Mouse (Mus musculus) kidney, postnatal 25 days (tissue): Measurements from ENCODE around the gene Abca7.
A peak's percentile ranks its signal among the peaks of the same experiment; 100 is the strongest.

Source experiments
- DNase-seq, 2 experiments: peaks; one replicate each; pipeline ENCODE4 v3.0.0; 2021; ENCODE audit warnings: mixed read lengths in 2 of 2

Gene Abca7

DNA sequence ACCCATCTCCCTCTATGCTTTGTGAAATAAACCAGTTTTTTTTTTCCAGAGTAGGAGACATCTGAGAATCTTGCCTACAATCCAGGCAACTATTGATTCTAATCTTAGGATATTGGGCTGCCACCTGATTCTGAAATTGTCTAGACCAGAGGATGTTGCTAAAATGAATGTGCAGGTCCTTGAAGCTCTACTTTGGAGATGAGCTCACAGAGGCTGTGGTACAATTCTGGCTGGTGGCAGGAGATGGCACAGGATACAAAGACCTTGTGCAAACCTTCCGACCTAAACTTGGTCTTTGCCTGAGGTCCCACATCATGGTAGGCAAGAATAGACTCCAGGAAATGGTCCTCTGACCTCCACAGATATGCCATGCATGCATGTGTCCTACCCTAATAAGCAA, 658 bp upstream of the Abca7 start:
- DNase-seq, result no peak

DNA sequence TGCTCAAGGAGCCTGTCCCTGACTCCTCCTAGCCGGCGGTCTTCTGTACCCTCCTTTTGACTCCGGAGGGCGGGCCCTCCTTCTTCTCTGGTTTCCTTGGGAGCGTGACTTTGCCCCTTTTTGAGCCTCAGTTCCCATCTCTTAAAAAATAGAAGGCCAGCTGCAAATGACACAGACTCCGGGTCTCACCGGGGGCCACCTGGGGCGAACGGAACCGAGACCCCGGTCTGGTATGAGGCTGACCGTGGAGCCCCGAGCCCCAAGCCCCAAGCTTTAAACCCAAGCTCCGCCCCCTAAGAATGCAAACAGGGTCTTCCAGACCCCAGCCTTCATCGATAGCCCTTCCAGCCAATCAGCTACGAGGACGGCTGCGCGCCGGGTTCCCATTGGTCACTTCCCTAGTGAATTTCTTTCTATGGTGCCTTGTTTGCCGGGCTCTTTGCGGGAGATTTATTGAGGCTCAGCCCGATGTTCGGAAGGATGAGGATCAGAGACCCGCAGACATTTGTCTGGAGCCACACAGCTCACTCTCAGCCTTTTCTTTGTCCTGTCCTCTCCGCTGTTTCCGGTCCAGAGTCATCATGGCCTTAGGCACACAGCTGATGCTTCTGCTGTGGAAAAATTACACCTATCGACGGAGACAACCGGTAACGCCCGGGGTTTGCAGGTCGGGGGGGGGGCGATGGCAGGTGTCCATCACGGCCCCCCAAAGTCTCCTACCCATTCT, 903 bp downstream of the Abca7 start:
- DNase-seq, result peak; percentile 71 to 85

DNA sequence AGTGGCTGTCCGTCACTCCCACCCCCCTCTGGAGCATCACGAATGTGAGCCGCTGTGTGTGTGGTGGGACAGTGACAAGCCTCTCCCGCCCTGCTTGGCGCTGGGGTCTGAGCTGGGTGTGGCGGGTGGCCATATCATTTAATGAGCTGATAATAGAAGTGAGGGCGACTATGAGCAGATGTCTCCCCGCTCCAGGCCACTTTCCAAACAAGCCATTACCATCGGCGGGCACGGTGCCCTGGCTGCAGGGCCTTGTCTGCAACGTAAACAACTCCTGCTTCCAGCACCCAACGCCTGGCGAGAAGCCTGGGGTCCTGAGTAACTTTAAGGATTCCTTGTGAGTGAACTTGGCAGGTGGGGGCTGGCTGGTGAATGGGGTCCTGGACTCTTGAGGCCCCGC, 1.5 kb downstream of the Abca7 start:
- no peak for DNase-seq

DNA sequence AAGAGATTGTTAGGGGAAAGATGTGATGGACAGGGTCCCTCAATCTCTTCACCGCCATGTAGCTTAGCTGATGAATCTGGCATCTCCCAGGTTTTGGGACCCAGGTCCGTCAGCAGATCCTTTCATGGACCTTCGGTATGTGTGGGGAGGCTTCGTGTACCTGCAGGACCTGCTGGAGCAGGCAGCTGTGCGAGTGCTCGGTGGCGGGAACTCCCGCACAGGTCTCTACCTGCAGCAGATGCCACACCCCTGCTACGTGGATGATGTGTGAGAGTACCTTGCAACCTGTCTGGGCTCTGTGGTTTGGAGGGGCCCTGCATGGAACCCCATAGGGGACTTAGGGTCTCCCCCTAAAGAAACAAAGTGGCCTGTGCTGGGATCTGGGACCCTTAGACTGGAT, 5.7 kb downstream of the Abca7 start:
- DNase-seq, result no peak

DNA sequence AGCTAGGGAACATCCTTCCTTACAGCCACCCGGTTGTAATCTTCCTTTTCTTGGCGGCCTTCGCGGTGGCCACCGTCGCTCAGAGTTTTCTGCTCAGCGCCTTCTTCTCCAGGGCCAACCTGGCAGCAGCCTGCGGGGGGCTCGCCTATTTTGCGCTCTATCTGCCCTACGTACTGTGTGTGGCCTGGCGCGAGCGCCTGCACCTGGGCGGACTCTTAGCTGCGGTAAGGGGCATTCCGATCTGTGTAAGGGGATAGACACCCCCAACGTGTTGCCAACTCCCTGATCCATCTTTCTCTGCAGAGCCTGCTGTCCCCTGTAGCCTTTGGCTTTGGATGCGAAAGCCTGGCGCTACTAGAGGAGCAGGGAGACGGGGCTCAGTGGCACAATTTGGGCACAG, 6.5 kb downstream of the Abca7 start:
- DNase-seq, result no peak

DNA sequence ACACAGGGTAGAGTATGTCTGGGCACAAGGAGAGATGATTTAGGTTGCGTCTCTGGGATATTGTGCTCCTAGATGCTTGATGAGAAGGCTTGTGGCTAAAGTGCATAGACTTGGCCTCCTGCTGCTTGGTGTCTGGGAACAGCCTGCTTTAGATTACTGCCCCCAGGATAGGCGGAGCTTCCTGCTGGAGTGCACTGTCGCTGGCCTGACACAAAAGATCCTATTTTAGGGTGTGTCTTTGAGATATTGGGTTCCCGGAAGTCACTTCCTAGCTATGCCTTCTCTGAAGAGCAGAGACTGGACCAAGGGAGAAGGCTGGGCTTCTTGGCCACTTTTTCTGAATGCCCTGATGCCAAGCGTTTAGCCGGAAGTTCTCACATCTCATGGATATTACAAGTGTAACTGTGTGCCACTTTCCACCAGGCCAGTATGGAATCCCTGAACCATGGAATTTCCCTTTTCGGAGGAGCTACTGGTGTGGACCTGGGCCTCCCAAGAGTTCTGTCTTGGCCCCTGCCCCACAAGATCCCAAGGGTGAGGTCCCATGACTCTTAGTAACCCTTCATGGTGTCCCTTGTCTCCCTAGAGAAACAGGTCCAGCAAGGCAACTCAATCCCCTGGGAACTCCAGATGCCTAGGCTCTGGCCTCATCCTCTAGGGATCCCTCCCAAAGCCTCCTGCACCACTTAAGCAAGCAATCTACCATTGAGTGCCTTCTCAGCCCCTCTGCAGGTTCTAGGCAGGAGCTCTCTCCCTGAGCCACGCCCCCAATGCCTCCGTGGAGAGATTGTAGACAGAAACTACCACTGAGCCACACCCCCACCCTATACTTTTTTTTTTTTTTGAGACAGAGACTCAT, 7.3 kb downstream of the Abca7 start:
- no peak for DNase-seq

DNA sequence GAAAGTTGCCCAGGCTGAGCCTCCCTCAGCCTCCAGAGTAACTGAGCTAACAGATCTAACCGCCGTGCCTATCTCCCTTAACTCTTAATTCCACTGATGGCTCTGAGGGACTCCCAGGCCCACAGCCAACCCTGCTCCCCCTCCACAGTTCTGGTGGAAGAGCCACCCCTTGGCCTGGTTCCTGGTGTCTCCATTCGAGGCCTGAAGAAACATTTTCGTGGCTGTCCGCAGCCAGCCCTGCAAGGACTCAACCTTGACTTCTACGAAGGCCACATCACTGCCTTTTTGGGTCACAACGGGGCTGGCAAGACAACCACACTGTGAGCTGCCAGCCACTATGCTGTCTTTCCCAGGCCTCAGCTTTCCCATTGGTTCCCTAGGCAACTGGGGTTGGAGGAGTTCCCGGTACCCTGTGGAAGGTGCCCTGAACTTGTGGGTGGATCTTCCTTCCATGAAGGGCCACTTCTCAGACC, 8.0 kb downstream of the Abca7 start:
- DNase-seq, result no peak

DNA sequence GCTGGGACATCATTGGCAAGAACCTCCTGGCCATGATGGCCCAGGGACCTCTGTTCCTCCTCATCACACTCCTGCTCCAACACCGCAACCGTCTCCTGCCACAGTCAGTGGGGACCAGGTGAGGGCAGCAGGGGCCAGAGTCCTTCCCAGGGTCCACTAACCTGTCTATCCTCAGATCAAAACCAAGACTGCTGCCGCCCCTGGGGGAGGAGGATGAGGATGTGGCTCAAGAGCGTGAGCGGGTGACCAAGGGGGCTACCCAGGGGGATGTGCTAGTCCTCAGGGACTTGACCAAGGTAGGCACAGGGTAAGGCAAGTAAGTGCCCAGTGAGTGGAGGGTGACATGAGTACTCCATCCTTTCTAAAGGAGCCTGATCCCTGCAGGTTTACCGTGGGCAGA, 15.4 kb downstream of the Abca7 start:
- no peak for DNase-seq

DNA sequence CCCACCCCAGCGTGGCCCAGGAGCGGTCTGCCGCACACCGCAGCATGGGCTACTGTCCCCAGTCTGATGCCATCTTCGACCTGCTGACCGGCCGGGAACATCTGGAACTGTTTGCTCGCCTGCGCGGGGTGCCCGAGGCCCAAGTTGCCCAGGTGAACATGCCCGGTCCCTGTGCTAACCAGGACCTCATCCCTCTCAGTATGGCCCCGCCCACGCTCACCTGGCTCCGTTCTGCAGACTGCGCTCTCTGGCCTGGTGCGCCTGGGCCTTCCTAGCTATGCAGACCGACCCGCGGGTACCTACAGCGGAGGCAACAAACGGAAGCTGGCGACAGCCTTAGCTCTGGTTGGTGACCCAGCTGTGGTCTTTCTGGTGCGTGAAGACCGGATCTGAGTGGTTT, 17.3 kb downstream of the Abca7 start:
- DNase-seq, result no peak

DNA sequence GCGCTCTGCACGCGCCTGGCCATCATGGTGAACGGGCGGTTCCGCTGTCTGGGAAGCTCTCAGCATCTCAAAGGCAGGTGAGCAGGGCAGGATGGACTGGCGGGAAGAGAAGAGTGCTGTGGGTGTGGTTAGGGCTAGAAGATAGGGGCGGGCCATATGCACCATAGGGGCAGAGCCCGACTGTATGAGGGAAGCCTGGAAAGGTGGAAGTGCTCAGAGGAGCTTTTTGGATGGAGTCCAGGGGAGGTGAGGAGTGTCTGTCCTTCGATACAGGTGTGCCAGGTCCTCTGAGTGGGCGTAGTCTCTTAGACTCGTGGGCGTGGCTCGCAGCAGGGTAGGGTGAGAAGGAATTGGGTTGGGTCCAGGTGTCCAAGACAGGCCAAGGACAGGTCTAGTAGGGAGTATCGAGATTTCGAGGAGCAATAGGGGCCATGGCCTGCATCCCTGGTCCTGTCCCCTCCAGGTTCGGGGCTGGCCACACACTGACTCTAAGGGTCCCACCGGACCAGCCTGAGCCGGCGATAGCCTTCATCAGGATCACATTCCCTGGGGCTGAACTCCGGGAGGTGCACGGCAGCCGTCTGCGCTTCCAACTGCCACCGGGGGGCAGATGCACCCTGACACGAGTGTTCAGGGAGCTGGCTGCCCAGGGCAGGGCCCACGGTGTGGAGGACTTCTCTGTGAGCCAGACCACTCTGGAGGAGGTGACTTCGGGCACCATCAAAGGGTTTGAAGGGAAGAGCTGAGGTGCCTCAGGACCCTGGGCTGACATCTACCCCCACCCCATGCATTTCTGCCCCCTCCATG, 18.4 kb downstream of the Abca7 start:
- no peak for DNase-seq

DNA sequence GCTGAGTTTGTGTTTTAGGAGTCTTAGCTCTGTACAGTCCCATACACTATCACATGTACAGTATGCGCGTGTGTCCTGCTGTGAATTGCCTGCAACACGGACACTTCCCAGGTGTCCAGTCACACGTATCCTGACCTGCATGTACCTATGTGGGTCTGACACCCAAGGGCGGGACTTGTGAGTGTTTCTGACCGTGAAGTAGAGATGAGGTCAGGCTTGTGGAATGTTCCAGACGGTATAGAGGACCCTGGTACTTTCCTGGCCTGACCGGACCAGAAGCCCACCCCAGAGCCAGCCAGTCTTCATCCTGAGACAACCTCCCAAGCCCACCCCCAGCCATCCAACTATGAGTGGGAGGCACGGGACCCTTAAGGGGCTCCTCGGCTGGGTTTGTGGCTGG, 19.3 kb downstream of the Abca7 start:
- no peak for DNase-seq

DNA sequence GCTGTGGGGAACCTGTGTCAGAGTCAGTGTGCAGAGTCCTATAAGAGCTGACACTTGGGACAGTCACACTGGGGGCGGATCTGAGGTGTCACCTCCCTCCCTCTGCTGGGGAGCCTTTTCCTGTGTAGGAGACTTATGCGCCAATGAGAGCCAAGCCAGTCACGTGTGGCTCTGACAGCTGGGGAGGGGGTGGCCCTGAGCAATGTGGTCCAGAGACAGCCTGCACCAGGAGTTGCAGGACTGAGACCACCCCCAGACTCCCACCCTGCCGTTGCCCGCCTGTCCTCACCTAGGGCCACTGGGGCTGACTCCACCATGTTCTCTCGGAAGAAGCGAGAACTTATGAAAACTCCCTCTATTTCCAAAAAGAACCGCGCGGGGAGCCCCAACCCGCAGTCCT, 20.2 kb downstream of the Abca7 start, which contains the start of gene Arhgap45:
Gene Arhgap45 (plus strand): TSS at position 143 of the 400 bp plus-strand sequence.
- DNase-seq, result no peak

DNA sequence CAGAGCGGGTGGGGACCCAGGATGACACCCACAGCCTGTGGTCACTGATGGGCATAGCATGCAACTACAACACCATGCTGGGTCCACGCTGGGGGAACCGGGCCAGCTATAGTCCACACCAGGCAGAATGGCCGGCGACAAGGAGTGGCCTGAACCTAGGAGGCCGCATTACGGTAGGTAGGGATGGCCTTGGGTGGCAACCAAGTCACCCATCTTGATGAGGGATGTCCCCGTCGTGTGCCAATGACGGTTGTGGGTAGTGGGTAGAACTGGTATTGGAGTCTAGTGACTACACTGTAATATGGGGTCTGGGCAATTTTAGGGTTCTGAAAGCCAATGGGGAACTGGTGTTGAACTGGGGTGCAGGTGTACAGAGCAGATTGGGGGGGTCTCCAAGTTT, 20.6 kb downstream of the Abca7 start:
- DNase-seq, result no peak

DNA sequence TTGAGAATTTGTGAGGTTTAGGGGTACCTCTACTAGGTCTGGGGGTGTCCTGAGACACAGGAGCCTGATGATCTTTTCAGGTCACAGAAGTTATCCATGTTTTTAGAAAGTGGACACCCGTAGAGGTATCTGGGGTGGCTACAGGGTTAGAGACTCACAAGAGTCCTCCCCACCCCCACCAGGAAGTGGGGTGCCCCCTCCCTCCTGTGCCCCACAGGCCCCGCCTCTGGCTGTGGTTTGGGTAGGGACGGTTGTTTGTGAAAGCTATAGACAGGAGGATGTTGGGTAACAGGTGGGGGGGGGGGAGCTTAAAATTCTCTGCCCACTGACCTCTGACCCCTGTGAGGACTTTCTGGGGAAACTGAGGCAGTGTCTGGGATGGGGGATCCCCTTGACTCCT, 21.1 kb downstream of the Abca7 start:
- no peak for DNase-seq

DNA sequence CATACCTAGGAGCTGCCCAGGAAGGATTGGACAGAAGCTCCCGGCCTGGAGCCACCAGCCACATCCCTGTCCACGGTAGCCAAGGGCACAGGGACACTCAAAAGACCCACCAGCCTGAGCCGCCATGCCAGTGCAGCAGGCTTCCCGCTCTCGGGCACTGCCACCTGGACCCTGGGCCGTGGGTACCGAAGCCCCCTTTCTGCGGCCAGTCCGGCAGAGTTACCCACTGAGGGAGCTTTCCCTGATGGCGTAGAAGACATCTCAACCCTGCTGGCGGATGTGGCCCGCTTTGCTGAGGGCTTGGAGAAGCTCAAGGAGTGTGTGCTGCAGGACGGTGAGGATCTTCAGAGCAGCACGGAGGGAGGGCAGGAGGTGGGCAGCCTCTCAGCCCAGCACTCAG, 21.5 kb downstream of the Abca7 start:
- no peak for DNase-seq

DNA sequence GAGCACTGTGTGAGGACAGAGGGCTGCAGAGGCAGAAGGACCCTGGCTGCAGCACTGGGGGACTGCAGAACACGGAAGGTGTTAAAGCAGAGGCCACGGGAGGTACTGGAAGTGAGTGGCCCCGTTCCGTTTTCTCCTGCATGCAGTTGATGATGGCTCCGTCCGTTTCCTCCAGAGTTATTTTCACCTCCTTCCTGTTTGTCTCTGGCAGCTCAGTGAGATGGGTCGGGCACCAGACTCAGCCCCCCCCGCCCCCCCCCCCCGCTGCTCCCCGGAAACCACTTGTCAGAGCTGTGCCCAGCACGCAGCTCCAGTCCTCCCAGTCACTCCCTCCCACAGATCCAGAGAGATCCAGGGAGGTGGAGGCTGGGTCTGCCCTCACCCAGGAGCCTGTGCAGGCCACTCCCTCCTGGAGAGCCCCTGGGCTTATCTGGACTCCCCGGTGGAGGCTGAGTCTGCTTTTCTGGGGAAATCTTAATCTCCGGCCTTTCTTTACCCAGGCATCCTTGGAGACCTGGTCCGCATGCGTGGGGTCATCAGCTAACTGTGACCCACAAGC, 22.5 kb downstream of the Abca7 start:
- no peak for DNase-seq

DNA sequence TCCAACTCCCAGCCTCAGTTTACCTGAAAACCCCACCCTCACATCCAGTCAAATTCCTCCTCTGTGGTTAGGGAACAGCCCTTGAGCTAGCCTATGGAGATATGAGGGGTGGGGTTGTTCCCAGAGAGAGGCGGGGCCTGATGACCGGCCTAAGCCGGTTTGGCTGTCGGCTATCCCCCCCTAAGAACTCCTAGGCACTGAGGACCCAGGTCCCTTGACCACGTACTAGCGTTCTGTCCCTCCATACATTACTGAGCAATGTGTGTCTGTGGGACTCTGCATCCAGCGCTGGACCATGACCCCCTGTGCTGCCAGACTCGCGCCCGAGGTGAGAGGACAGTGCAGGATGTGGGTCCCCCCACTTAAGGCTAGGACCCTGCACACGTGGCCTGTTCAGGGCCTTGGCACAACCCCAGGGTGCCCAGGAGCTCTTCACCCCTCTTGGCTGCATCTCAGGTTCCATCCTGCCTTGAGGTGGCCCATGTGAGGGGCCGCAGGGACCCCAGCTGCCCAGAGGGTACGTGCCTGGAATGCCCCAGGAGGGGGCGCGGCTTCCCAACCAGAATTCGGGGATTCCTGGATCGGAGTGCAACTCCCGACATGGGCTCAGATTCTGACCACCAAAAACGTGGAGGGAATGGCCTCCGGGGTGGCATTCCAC, 23.3 kb downstream of the Abca7 start:
- no peak for DNase-seq

DNA sequence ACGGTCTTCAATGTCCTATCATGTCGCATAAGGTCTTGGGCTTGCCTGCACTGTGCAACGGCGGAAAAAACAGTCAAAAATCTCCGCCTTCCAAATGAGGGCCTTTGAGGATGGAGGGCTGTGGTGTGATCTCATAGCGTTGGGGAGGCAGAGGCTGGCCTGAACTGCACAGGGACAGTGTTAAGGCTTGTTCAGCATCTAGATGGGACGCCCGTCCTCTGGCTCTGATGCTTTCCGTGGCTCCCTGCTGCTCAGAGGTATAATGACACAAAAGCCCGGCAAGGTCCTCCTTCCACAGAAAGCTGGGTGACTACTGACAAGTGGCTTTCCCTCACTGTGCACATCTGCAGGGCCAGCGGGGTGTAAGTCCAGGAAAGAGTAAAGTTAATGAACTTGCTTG, 23.9 kb downstream of the Abca7 start:
- DNase-seq, result no peak

DNA sequence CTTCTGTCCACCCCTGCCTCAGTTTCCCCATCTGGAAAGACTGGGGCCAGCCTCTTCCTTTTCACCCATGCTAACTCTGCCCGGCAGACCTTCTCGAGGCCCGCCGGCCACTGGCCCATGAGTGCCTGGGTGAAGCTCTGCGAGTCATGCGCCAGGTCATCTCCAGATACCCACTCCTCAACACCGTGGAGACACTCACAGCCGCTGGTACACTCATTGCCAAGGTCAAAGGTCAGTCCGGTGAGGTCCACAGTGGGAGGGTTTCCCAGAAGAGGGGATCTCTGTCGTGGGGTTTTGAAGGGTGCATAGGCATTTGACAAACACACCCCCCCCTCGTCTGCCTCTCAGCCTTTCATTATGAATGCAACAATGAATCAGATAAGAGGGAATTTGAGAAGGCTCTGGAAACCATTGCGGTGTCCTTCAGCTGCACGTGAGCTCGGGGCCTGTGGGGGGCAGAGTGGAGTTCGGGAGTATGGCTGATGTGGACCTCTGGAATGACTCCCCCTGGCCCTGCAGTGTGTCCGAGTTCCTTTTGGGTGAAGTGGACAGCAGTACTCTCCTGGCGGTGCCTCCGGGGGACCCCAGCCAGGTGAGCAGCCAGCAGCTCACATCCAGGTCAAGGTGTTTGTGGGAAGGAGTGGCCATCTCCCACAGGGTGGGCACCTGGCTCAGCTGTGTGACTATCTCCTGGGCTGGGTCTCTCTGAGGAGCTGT, 24.5 kb downstream of the Abca7 start:
- no peak for DNase-seq

DNA sequence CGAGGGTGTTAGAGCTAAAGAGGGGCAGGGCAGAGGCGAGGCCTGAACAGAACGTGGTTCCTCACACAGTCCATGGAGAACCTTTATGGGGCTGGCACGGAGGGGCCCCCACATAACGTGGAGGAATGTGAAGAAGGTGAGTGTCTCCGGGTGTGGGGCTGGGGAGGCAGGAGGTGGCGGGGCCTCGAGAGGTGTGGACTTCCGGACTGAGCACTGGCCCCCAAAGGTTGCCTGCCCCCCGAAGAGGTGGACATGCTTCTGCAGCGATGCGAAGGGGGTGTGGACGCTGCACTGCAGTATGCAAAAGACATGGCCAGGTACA, 25.0 kb downstream of the Abca7 start:
- DNase-seq, result no peak

DNA sequence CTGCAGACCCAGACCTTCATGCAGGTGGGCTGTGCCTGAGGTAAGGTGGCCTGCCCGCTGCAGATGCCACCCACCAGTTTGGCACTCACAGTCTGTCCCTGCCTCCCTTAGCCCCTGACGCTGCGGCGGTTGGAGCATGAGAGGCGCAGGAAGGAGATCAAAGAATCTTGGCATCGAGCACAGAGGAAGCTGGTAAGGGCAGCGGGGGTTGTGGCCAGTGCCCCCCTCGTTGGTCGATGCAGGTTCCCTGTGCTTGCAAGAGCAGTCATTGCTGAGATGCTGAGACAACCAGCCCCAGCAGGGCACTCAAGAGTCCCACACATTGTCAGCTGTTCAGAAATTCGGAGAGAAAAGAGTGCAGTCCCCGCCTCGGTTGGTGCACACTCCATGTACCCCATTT, 25.9 kb downstream of the Abca7 start:
- DNase-seq, result no peak

DNA sequence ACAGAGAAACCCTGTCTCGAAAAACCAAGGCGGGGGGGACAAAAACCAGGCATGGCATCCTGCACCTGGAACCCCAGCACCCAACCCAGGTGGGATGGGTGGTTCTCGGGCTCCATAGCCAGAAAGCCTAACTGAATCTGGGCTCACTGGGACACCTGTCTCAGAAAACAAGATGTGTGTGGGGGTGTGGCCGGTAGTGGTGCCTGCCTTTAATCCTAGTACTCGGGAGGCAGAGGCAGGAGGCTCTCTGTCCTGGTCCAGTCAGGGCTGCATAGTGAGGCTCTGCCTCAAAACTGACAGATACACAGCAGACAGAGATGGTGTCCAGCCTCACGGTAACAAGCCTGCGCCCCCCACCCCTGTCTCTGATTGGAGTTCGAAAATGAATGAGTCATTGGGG, 26.5 kb downstream of the Abca7 start:
- DNase-seq, result no peak
